Mouse (Mus musculus): ENCODE data around the gene Zfp523.

Gene Zfp523

GRCm38 (mm10) chr17:28161310-28161881 lies 15.5 kb upstream of the Zfp523 start:
- DNase-seq, result peak in 1 of 2 experiments; percentile 22

GRCm38 (mm10) chr17:28163666-28164065 lies 13.3 kb upstream of the Zfp523 start:
- peak; percentile 83 to 84 for DNase-seq

GRCm38 (mm10) chr17:28170460-28171305 lies 6.2 kb upstream of the Zfp523 start:
- DNase-seq, result no peak

- DNase-seq, result no peak
Observed at GRCm38 (mm10) chr17:28172690-28173089, 4.2 kb upstream of the Zfp523 start.

GRCm38 (mm10) chr17:28177540-28178046 lies 664 bp downstream of the Zfp523 start:
- DNase-seq, result peak; percentile 57 to 81

- peak in 1 of 2 experiments; percentile 43 for DNase-seq
Observed at GRCm38 (mm10) chr17:28180331-28180730, 3.4 kb downstream of the Zfp523 start.

GRCm38 (mm10) chr17:28180783-28181544 lies 4.0 kb downstream of the Zfp523 start:
- no peak for DNase-seq

GRCm38 (mm10) chr17:28184971-28185638 lies 8.2 kb downstream of the Zfp523 start:
- DNase-seq, result no peak

- peak; percentile 32 to 51 for DNase-seq
Observed at GRCm38 (mm10) chr17:28188313-28188712, 11.4 kb downstream of the Zfp523 start.

GRCm38 (mm10) chr17:28192754-28193153 lies 15.8 kb downstream of the Zfp523 start:
- DNase-seq, result no peak

GRCm38 (mm10) chr17:28193559-28193958 lies 16.6 kb downstream of the Zfp523 start:
- DNase-seq, result no peak

GRCm38 (mm10) chr17:28195033-28195432 lies 18.1 kb downstream of the Zfp523 start:
- DNase-seq, result no peak

- DNase-seq, result peak; percentile 19 to 59
Observed at GRCm38 (mm10) chr17:28197646-28198045, 20.7 kb downstream of the Zfp523 start.

GRCm38 (mm10) chr17:28201982-28202381 lies 25.1 kb downstream of the Zfp523 start:
- DNase-seq, result no peak

GRCm38 (mm10) chr17:28204052-28204720 lies 27.3 kb downstream of the Zfp523 start:
- DNase-seq, result peak; percentile 47 to 60

- DNase-seq, result no peak
Observed at GRCm38 (mm10) chr17:28205443-28205842, 28.5 kb downstream of the Zfp523 start.

- no peak for DNase-seq
Observed at GRCm38 (mm10) chr17:28207092-28207491, 30.2 kb downstream of the Zfp523 start.

- DNase-seq, result peak; percentile 77 to 88
Observed at GRCm38 (mm10) chr17:28207591-28208313, 30.8 kb downstream of the Zfp523 start, which contains the start of gene Def6. Def6 (plus strand) TSS chr17:28207778.

GRCm38 (mm10) chr17:28208314-28208612 lies 31.3 kb downstream of the Zfp523 start:
- DNase-seq, result no peak

- no peak for DNase-seq
Observed at GRCm38 (mm10) chr17:28209457-28210110, 32.7 kb downstream of the Zfp523 start.

GRCm38 (mm10) chr17:28211921-28212341 lies 35.0 kb downstream of the Zfp523 start:
- no peak for DNase-seq

Data from kidney, postnatal 25 days (tissue).